Mouse (Mus musculus) limb, embryonic 13.5 days (tissue): ENCODE data around the gene Gpld1. TPM values are rescaled to one million over a fixed set of nuclear protein-coding genes. Genes with fewer than 3 reads are reported as not detected.

Experiments
- ATAC-seq: fragments of 200-750 bp; cut with Nextera tagmentation; 2 replicates; pipeline ENCODE4 v1.8.0; 2017; ENCODE audit warnings: low read depth, moderate number of reproducible peaks, moderate TSS enrichment; ENCODE audit not compliant: low FRiP score
- H3K27ac ChIP-seq: fragments of 300-500 bp; sonication (generic); 2 replicates; pipeline ENCODE4 v1.5.1; 2015; ENCODE audit warnings: inconsistent platforms, mild to moderate bottlenecking, moderate library complexity
- H3K27me3 ChIP-seq: fragments of 300-500 bp; sonication (generic); 2 replicates; pipeline ENCODE4 v1.6.1; 2015; ENCODE audit warnings: mild to moderate bottlenecking, inconsistent platforms
- H3K36me3 ChIP-seq: fragments of 300-500 bp; sonication (generic); 2 replicates; pipeline ENCODE4 v1.6.1; 2015; ENCODE audit warnings: inconsistent platforms, mild to moderate bottlenecking, moderate library complexity
- H3K4me1 ChIP-seq: fragments of 300-500 bp; sonication (generic); 2 replicates; pipeline ENCODE4 v1.6.1; 2015; ENCODE audit warnings: inconsistent platforms
- H3K4me2 ChIP-seq: fragments of 300-500 bp; sonication (generic); replicated peaks from 2 replicates; pipeline ENCODE4 v1.6.1; 2015; ENCODE audit warnings: inconsistent platforms, mild to moderate bottlenecking, moderate library complexity
- H3K4me3 ChIP-seq: fragments of 300-500 bp; sonication (generic); 2 replicates; pipeline ENCODE4 v1.5.1; 2015; ENCODE audit warnings: moderate library complexity, mild to moderate bottlenecking, inconsistent platforms
- H3K9ac ChIP-seq: fragments of 300-500 bp; sonication (generic); 2 replicates; pipeline ENCODE4 v1.6.1; 2015; ENCODE audit warnings: mild to moderate bottlenecking, inconsistent platforms
- H3K9me3 ChIP-seq: fragments of 300-500 bp; sonication (generic); 2 replicates; pipeline ENCODE4 v1.6.1; 2016; ENCODE audit warnings: inconsistent platforms
- WGBS: fragments of 180-500 bp; shearing (Covaris S2); methylation state at CpG from one replicate; pipeline ENCODE4 v1.1.7; 2015; 5-methylcytosine and 5-hydroxymethylcytosine counted together
- polyA plus RNA-seq: library from polyadenylated mRNA; unstranded; fragments of >200 nt; fragmentation: Nextera tagmentation; extraction: Ambion mirVana; gene quantifications from 2 replicates; pipeline ENCODE4 v1.2.1, GENCODE M21; 2015

The Gpld1 gene
- polyA plus RNA-seq, 1 experiment from 2014 or later, result 0.88 TPM

- no peaks in the 10 kb centered on the region for H3K9me3 ChIP-seq
- 78% methylated on average over 3 of the region's 3 CpGs for WGBS
- H3K4me3 ChIP-seq, result no peak overlapping the region
Observed at GRCm38 (mm10) chr13:25027114-25027425, 84.1 kb downstream of the Gpld1 start.

GRCm38 (mm10) chr13:25039488-25039887 lies 96.5 kb downstream of the Gpld1 start:
- WGBS, result 77% methylated on average over 2 of the region's 2 CpGs
- Histone ChIP-seq H3K9me3 (no peaks in the 10 kb centered on the region), H3K36me3 (no peaks in the 10 kb centered on the region), H3K27ac (no peak overlapping the region), H3K9ac (no peak overlapping the region), H3K4me3 (no peak overlapping the region), H3K27me3 (no peaks in the 10 kb centered on the region), H3K4me2 (no peak overlapping the region), H3K4me1 (no peaks in the 10 kb centered on the region)
- ATAC-seq, result no peak

More at GRCm38 (mm10) chr13:25027114-25027425, 84.1 kb downstream of the Gpld1 start:
- Histone ChIP-seq H3K36me3 (no peaks in the 10 kb centered on the region), H3K9ac (no peak overlapping the region), H3K4me1 (no peaks in the 10 kb centered on the region), H3K27ac (no peak overlapping the region), H3K4me2 (no peak overlapping the region), H3K27me3 (0 out of 2 replicates have a peak, but pooled peaks cover 2% of the 10 kb centered on the region)
- no peak for ATAC-seq

Other genes starting within 250 kb of the Gpld1 start
- gene Armh2, start 201.9 kb upstream of the Gpld1 start, polyA plus RNA-seq, result not detected in 2 replicates
- 97.9 and 101 TPM in 2 replicates for gene Gmnn, start 181.2 kb upstream of the Gpld1 start, polyA plus RNA-seq
- 16.0 and 16.9 TPM in 2 replicates for gene BC005537, start 141.5 kb upstream of the Gpld1 start, polyA plus RNA-seq
- 64.2 and 66.8 TPM in 2 replicates for gene Acot13, start 111.6 kb upstream of the Gpld1 start, polyA plus RNA-seq
- 53.8 and 55.2 TPM in 2 replicates for gene Tdp2, start 111.5 kb upstream of the Gpld1 start, polyA plus RNA-seq
- 0.06 and 0.08 TPM in 2 replicates for gene D130043K22Rik, start 98.0 kb upstream of the Gpld1 start, polyA plus RNA-seq
- 4.0 and 4.9 TPM in 2 replicates for gene Aldh5a1, start 5.5 kb upstream of the Gpld1 start, polyA plus RNA-seq
- 13.6 and 14.6 TPM in 2 replicates for gene Mrs2, start 77.2 kb downstream of the Gpld1 start, polyA plus RNA-seq
- gene Dcdc2a, start 112.9 kb downstream of the Gpld1 start, polyA plus RNA-seq, result 2.0 and 2.2 TPM in 2 replicates